Mouse (Mus musculus): ENCODE results near the gene Rmnd5b.

GRCm38 (mm10) chr11:51646245-51646644 is 10.5 kb upstream of the Rmnd5b start:
- no peak for TF ChIP-seq POLR2A (IDR thresholded peaks at IDR 0.05; ENCODE audit: low read depth, low read length)
- no peak for TF ChIP-seq CTCF (conservative IDR thresholded peaks at IDR 0.05; ENCODE audit: insufficient read depth, insufficient read length, low read depth, low read length)

All from kidney, adult 2 months (tissue).